Mouse (Mus musculus): ENCODE measurements around the gene Afap1.

Gene Afap1

GRCm38 (mm10) chr5:35898114-35898513, 5.0 kb downstream of the Afap1 start:
- DNase-seq, result no peak

- no peak for DNase-seq
Observed at GRCm38 (mm10) chr5:35898994-35899393, 5.9 kb downstream of the Afap1 start.

GRCm38 (mm10) chr5:35900401-35901225, 7.5 kb downstream of the Afap1 start:
- peak; percentile 31 to 69 for DNase-seq

- no peak for DNase-seq
Observed at GRCm38 (mm10) chr5:35901226-35901809, 8.2 kb downstream of the Afap1 start.

DNA sequence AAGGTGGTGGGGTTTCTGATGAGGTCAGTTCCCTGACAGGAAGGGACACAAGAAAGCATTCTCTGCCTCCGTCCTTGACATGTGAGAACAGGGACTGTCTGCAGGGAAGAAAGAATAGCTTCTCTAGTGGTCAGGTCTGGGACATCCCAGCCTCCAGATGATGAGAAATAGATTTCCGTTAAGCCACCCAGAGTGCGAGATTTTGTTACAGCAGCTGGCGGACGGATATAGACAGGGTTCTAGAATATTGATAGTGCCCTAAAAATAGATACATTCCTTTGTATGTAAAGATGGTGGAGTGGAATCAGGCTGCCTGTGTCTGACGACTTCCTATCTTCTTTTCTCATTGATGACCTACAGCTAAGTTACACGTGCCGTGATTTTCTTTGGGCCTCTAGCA, 10.3 kb downstream of the Afap1 start:
- DNase-seq, result no peak

- DNase-seq, result no peak
Observed at GRCm38 (mm10) chr5:35905283-35905682, 12.2 kb downstream of the Afap1 start.

- DNase-seq, result no peak
Observed at GRCm38 (mm10) chr5:35907090-35907489, 14.0 kb downstream of the Afap1 start.

GRCm38 (mm10) chr5:35907633-35908426, 14.7 kb downstream of the Afap1 start:
- peak; percentile 86 to 96 for DNase-seq

GRCm38 (mm10) chr5:35908626-35909443, 15.7 kb downstream of the Afap1 start:
- DNase-seq, result peak; percentile 43

DNA sequence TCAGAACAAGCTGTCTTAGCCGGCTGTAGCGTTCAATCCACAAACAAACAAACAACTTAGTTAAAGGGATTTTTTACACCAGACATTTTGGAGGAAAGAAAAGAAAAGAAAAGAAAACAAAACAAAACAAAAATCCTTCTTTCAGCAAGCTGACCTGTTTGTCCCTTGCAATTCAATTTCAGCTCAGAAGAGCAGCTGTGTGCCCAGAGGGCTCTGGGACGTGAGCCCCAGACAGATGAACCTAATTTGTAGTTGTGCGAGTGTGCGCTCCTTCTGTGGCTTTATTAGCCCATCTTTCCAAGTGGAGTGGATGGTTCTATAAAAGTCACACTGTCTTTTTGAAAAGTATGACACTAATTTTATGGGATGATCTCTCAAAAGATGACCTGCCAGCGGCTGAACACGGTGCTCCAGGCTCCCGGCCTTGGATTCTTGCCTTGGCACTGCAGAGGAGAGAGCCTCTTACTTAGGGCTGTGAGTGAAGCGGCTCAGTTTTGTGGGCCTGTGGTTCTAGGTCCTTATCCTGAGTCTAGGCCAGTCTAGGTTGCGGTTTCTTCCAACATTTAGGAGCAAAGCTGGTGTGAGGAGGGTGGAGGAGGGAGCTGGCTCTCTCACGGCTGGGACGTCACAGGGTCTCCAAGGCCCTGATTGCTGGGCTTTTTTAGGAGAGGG, 22.6 kb downstream of the Afap1 start:
- DNase-seq, result no peak

DNA sequence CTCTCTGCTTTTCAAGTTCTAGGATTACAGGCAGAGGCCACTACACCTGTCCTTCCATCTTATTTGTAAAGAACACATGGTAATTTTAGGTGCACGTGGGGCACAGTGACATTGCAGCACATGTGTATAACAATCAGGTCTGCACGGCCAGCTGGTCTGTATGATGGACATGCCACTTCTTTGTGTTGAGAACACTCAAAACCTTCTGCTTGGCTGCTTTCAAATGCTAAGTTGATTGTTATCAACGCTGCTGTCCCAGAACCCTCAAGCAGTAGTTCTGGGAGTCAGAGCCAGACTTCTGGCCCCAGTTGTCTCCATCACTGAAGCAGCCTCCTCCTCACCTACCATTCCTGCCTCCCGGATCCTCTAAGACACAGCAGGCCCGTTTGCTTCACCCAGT, 23.5 kb downstream of the Afap1 start:
- DNase-seq, result no peak

DNA sequence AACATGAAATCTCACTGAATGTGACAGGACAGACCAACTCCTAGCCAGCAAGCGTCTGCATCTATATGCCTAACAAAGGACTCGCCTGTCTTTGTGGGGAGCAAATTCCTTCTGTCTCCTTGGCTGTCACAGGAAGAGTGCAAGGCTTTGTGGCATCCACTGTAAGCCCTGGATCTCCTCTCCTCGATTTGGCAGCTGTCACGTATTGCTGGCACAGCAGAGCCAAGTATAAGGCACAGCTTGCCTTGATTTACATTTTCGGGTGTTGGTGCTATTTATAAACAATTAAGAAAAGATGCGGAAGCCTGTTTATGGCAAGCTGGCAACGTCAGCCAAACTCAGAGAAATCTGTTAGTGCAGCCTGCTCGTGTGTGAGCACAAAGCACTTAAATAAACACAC, 25.3 kb downstream of the Afap1 start:
- DNase-seq, result no peak

- DNase-seq, result no peak
Observed at GRCm38 (mm10) chr5:35920076-35920475, 27.0 kb downstream of the Afap1 start.

DNA sequence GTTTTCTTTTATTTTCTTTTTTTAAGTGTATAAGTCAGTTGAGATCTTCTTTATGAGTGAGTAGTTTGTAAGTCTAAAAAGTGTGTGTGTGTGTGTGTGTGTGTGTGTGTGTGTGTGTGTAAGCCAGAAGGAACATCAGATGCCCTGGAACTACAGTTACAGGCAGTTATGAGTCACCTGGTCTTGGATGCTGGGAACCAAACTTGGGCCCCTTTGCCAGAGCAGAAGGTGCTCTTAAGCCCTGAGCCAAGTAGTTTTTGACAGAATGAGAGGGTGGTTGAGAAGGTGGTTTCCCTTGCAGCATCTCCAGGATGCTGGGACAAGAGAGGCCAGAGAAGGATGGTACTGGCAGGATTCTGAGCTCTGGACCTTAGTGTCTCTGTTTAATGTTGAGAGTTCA, 27.4 kb downstream of the Afap1 start:
- DNase-seq, result no peak

GRCm38 (mm10) chr5:35921141-35921540, 28.0 kb downstream of the Afap1 start:
- no peak for DNase-seq

DNA sequence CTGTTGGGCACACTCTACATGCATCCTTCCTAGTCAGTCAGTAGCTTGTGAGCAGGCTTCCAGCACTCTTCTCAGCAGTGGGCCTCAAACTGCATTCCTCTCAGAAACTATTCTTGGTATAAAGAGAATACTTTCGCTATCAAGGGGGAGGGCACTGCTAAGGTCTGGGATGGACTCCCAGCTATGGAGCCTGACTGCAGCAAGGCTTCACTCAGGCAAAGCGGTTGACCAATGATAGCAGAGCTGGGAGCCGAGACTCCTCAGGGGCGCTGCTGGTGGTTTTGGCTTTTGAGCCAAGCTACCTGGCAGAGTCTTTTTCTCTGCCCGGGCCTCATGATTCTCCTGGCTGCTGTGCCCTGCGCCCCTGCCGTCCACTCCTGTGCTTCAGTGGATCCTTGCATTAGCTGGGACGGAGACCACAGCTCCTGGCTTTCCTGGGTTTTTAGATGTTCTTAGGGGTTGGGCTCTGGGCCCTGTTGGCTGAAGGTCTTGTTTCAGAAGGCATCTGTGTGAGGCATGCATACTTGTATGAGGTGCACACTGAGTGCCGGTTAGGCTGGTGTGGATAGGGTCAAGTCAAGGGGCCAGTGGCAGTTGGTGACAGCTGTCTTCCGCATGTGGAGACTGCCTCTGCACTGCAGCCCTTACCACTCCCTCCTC, 28.6 kb downstream of the Afap1 start:
- DNase-seq, result peak in 1 of 2 experiments; percentile 41

DNA sequence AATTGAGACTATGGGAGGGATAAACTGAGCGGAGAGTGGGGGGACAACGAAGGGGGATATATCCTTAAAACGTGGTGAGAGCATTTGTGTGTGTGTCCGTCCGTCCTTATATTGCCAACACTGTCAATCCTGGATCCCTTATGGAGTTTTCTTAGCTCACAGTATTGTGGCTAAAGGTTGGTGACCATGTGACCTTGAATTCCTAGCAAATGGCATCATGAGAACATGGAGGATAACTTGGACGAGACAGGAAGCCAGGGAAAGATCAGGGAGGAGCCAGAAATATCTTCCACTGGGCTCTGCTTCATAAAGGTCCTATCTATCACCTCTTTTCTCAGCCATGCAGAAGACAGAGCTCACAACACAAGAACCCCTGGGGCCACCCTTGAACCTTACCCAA, 30.3 kb downstream of the Afap1 start:
- no peak for DNase-seq

DNA sequence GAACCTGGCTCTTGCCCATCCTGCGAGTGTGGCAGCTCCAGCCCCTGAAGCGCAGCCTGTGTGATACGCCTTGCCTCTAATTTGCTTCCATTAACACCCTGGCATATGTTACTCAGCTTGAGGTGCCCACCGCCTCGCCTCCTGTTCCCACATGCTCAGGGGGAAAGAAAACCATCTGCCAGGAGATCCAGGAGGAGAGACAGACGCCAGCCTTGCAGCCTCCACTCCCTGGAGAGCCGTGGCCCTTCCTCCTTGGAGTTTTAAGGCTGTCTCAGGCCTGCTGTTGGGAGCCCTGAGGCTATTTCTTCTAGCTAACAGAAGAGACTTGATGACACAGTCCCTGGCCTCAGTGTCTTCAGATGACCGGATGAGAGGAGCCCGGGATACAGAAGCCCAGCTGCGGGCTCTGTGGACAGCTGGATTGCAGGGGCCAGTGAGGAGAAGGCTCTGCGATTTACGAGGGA, 32.1 kb downstream of the Afap1 start:
- no peak for DNase-seq

GRCm38 (mm10) chr5:35926511-35926910, 33.4 kb downstream of the Afap1 start:
- no peak for DNase-seq

GRCm38 (mm10) chr5:35931296-35931695, 38.2 kb downstream of the Afap1 start:
- DNase-seq, result no peak

GRCm38 (mm10) chr5:35933059-35933458, 39.9 kb downstream of the Afap1 start:
- no peak for DNase-seq

DNA sequence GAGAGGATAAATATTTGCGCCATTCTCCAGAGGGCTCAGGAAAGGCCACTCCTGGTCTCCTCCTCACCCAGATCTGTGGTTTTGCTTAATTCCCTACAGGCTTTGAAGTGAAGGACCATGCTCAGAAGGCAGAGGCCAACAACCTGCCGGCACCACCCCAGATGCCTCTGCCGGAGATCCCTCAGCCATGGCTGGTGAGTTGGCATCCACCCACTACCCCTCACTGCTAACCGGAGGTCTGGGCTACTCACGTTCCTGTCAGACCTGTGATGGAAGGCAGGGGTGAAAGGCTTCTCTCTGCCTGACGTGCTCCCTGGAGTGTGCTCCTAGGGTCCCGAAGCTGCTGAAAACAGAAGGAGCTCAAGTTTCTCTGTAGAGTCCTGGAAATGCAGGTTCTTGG, 42.8 kb downstream of the Afap1 start:
- DNase-seq, result no peak
